Comparison of ENCODE assay signal across 12 mouse cellular contexts in genomic region chr9:49715121-49715520, GRCm38 (mm10).
DNase-seq lines count a peak whose midpoint lies in the region; ATAC-seq and TF ChIP-seq lines count a peak whose summit lies in the region.
"Had no signal": no experiment of that assay in that cellular context is flagged by ENCODE, and none has a peak within 500 bp of the region (broad histone marks: within the 10 kb centered on the region; RNA-seq: fewer than 3 reads in every experiment).

No protein-coding gene starts in this region.

- H3K4me2 ChIP-seq in heart, embryonic 11.5 days: no peak overlapping the region
- no peak overlapping the region for H3K4me2 ChIP-seq in midbrain, embryonic 14.5 days (ENCODE audit: low read length)
- H3K4me2 ChIP-seq: liver, embryonic 15.5 days had no signal

- H3K27ac ChIP-seq in heart, adult 2 months: no peak overlapping the region
- H3K27ac ChIP-seq in heart, embryonic 11.5 days (ENCODE audit: low read depth, low read length): no peak overlapping the region
- peak overlapping the region; percentile 68 for H3K27ac ChIP-seq in midbrain, embryonic 14.5 days (replicated peaks; ENCODE audit: low read depth, low read length)
- H3K27ac ChIP-seq: liver, embryonic 15.5 days had no signal

- H3K27me3 ChIP-seq in heart, adult 2 months (ENCODE audit: control insufficient read depth, insufficient read depth, low read length): no peaks in the 10 kb centered on the region
- H3K27me3 ChIP-seq in heart, embryonic 11.5 days (ENCODE audit: control insufficient read depth, insufficient read depth, low read length): no peaks in the 10 kb centered on the region
- no peaks in the 10 kb centered on the region for H3K27me3 ChIP-seq in midbrain, embryonic 14.5 days (ENCODE audit: control insufficient read depth, insufficient read depth, low read length)
- H3K27me3 ChIP-seq: liver, embryonic 15.5 days had no signal

- no peaks in the 10 kb centered on the region for H3K4me1 ChIP-seq in heart, adult 2 months (ENCODE audit: control insufficient read depth, insufficient read depth, low read length)
- H3K4me1 ChIP-seq in heart, embryonic 11.5 days (ENCODE audit: control insufficient read depth, insufficient read depth, low read length): no peaks in the 10 kb centered on the region
- no peaks in the 10 kb centered on the region for H3K4me1 ChIP-seq in lung, adult 2 months (ENCODE audit: control insufficient read depth, insufficient read depth, low read length)
- H3K4me1 ChIP-seq in midbrain, embryonic 14.5 days (ENCODE audit: control insufficient read depth, insufficient read depth, low read length): peaks cover 12% of the 10 kb centered on the region
- H3K4me1 ChIP-seq: liver, embryonic 15.5 days had no signal

- no peaks in the 10 kb centered on the region for H3K36me3 ChIP-seq in heart, adult 2 months (ENCODE audit: control insufficient read depth, insufficient read depth, low read length)
- no peaks in the 10 kb centered on the region for H3K36me3 ChIP-seq in heart, embryonic 11.5 days (ENCODE audit: control insufficient read depth, insufficient read depth, low read length)
- peaks cover 28% of the 10 kb centered on the region for H3K36me3 ChIP-seq in midbrain, embryonic 14.5 days (ENCODE audit: control insufficient read depth, insufficient read depth, low read length)
- H3K36me3 ChIP-seq: liver, embryonic 15.5 days had no signal

- no peak for TF ChIP-seq EP300 in heart, adult 2 months (IDR thresholded peaks at IDR 0.05; ENCODE audit: insufficient read depth, low read depth, low read length)

- no peaks in the 10 kb centered on the region for H3K79me2 ChIP-seq in heart, adult 2 months (replicated peaks; ENCODE audit: control insufficient read depth, insufficient read depth, low read length)

- intact Hi-C loops in heart, adult 2 months (cut with DNase I): loop anchor here (5.0 kb wide), 1 partner anchor 457 kb away; no protein-coding TSS in a partner anchor

- ATAC-seq in heart, embryonic 11.5 days (replicated peaks; ENCODE audit: insufficient number of reproducible peaks, low FRiP score, low TSS enrichment): no peak
- ATAC-seq in midbrain, embryonic 14.5 days (ENCODE audit: low FRiP score, low TSS enrichment): no peak; the same call in 1 of the 2 replicates

- TF ChIP-seq CTCF in heart, adult 2 months (IDR thresholded peaks at IDR 0.05): peak; percentile 43
- TF ChIP-seq CTCF in lung, adult 2 months (IDR thresholded peaks at IDR 0.05; ENCODE audit: insufficient read depth, low read length): no peak

- TF ChIP-seq POLR2A in heart, adult 2 months (IDR thresholded peaks at IDR 0.05; ENCODE audit: insufficient read depth, low read depth, low read length): no peak
- TF ChIP-seq POLR2A in lung, adult 2 months (IDR thresholded peaks at IDR 0.05; ENCODE audit: borderline replicate concordance, extremely low read depth, low read depth, low read length): no peak

- H3K9ac ChIP-seq in heart, adult 2 months (ENCODE audit: low read depth, low read length): no peak overlapping the region
- no peak overlapping the region for H3K9ac ChIP-seq in heart, embryonic 11.5 days (ENCODE audit: low read depth, low read length)
- no peak overlapping the region for H3K9ac ChIP-seq in midbrain, embryonic 14.5 days (replicated peaks; ENCODE audit: low read length)
- H3K9ac ChIP-seq: liver, embryonic 15.5 days had no signal

- DNase-seq in heart, adult 2 months: no peak
- peak; percentile 4 for DNase-seq in lung, postnatal 10 days
- DNase-seq in lung, adult 2 months: no peak
- DNase-seq in cerebellum, adult 9-10 months: peak; percentile 77
- DNase-seq in midbrain, embryonic 14.5 days: peak; percentile 53
- no peak for DNase-seq in spleen, postnatal 36 days (ENCODE audit: low spot score in 2 of 2)
- DNase-seq in embryo, embryonic 10.5 days (ENCODE audit: low spot score): no peak
- DNase-seq: thymus, postnatal 36 days had no signal

- no peak overlapping the region for H3K4me3 ChIP-seq in heart, adult 2 months
- no peak overlapping the region for H3K4me3 ChIP-seq in heart, embryonic 11.5 days (ENCODE audit: low read depth, low read length)
- H3K4me3 ChIP-seq in lung, adult 2 months (replicated peaks; ENCODE audit: extremely low read depth, low read depth, low read length): no peak overlapping the region
- no peak overlapping the region for H3K4me3 ChIP-seq in midbrain, embryonic 14.5 days (replicated peaks; ENCODE audit: low read depth, low read length)
- H3K4me3 ChIP-seq: erythroblast, embryonic 14.5 days; liver, embryonic 15.5 days; myocyte had no signal

- H3K9me3 ChIP-seq in heart, embryonic 11.5 days (replicated peaks; ENCODE audit: control insufficient read depth, low read length): no peaks in the 10 kb centered on the region
- no peaks in the 10 kb centered on the region for H3K9me3 ChIP-seq in midbrain, embryonic 14.5 days (ENCODE audit: control insufficient read depth, low read length)
- H3K9me3 ChIP-seq: liver, embryonic 15.5 days had no signal

Comparison
In these comparisons a context has a peak if more than half of its experiments do, and no peak if none do; other contexts are left out.
1. DNase-seq: peak in lung, postnatal 10 days (single experiment), cerebellum, adult 9-10 months (single experiment) and midbrain, embryonic 14.5 days (single experiment); none in heart, adult 2 months (0 of 2), lung, adult 2 months (single experiment), spleen, postnatal 36 days (0 of 2) and embryo, embryonic 10.5 days (single experiment).